Mouse (Mus musculus) E14TG2a.4 (cell line): ENCODE measurements around the gene Hist1h2bm.
"Not testable (repeated sequence)": the region's sequence is repeated elsewhere in the genome, so short reads cannot be mapped to it uniquely, and the experiment has no call there.

Experiments
- CTCF ChIP-seq: conservative IDR thresholded peaks from 2 replicates; pipeline ENCODE4 v1.5.1; 2014; ENCODE audit warnings: low read length
- NANOG ChIP-seq: IDR thresholded peaks from 2 replicates; pipeline ENCODE4 v1.6.1; 2014; ENCODE audit warnings: borderline replicate concordance, low read length, mixed read lengths
- POU5F1 ChIP-seq: IDR thresholded peaks from 2 replicates; pipeline ENCODE4 v1.6.1; 2014; ENCODE audit warnings: low read length, borderline replicate concordance

DNA sequence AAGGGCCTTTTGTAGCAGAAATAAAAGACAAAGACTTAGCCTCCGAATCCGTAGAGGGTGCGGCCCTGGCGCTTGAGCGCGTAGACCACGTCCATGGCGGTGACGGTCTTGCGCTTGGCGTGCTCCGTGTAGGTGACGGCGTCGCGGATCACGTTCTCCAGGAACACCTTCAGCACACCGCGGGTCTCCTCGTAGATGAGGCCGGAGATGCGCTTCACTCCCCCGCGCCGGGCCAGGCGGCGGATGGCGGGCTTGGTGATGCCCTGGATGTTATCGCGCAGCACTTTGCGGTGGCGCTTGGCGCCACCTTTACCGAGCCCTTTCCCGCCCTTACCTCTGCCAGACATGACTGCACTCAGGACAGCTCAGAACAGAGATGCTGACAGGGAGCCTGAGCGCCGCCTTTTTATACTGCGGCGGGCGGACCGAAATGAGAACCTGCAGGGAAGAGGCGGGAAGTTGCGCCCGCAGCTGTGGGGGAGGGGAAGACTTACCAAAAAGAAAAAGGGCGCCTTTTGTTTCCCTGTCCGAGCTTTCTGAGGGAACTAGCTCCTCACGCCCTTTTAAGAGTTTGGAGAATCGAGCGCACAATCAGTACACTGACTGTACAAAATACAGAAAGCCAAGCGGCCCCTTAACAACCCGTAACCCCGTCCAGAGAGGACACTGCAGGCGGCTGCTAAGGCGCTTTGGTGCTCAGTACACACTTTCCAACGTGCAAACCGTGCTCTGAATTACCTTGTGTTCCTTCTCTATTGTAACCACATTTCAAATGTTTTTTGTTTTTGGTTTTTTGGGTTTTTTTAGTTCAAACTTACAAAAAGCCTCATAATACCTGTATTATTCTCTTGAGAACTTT lies 28.5 kb downstream of the Hist1h2bm start, which contains the start of gene Hist1h4k:
- TF ChIP-seq POU5F1, CTCF, NANOG: not testable (repeated sequence)
